Mouse (Mus musculus): ENCODE results near the gene Rubcn.

- TF ChIP-seq CTCF (IDR thresholded peaks at IDR 0.05) (no peak), EP300 (IDR thresholded peaks at IDR 0.05) (no peak)
These were observed 80.7 kb downstream of the Rubcn start for GRCm38 (mm10) chr16:32796676-32797425.

Data from lung, postnatal 0 days (tissue).